Mouse (Mus musculus) bone marrow, adult 2 months (tissue): ENCODE results near the gene Slc17a7. TPM values are rescaled to one million over a fixed set of nuclear protein-coding genes. Genes with fewer than 3 reads are reported as not detected.

Source experiments
- H3K27ac ChIP-seq: fragments of 200-500 bp; 2 replicates; pipeline ENCODE4 v1.5.1; 2012; ENCODE audit warnings: low read depth, mild to moderate bottlenecking, control low read depth, inconsistent platforms, low read length; ENCODE audit not compliant: control insufficient read depth, poor library complexity, insufficient read depth
- H3K4me1 ChIP-seq: fragments of 200-500 bp; 2 replicates; pipeline ENCODE4 v1.6.1; 2011; ENCODE audit warnings: low read length; ENCODE audit not compliant: control insufficient read depth, insufficient read depth
- H3K4me3 ChIP-seq: fragments of 200-500 bp; replicated peaks from 2 replicates; pipeline ENCODE3; 2011; ENCODE audit warnings: mild to moderate bottlenecking, low read depth, low read length, control low read depth; ENCODE audit not compliant: control insufficient read depth
- CTCF ChIP-seq: fragments of 200-500 bp; IDR thresholded peaks from 2 replicates; pipeline ENCODE4 v1.5.1; 2011; ENCODE audit warnings: low read length, control low read depth; ENCODE audit not compliant: control insufficient read depth, insufficient read depth
- POLR2A ChIP-seq: fragments of 200-500 bp; IDR thresholded peaks from 2 replicates; pipeline ENCODE4 v1.6.1; 2011; ENCODE audit warnings: low read depth, mild to moderate bottlenecking, control low read depth, low read length, borderline replicate concordance; ENCODE audit not compliant: control insufficient read depth
- WGBS: fragments of 180-500 bp; shearing (Covaris S2); methylation state at CpG from one replicate; pipeline ENCODE4 v1.1.7; 2018; 5-methylcytosine and 5-hydroxymethylcytosine counted together
- polyA plus RNA-seq: library from polyadenylated mRNA; stranded (reverse); fragments of >200 nt; gene quantifications from 2 replicates; pipeline ENCODE4 v1.2.4, GENCODE M21; 2011; ENCODE audit warnings: low replicate concordance; ENCODE audit not compliant: missing spikeins, insufficient read depth, insufficient read length

The Slc17a7 gene
- polyA plus RNA-seq, 1 experiment = 1.3 TPM

- H3K4me1 ChIP-seq = peaks cover 6% of the 10 kb centered on the region
- H3K4me3 ChIP-seq = no peak within 1 kb of the TSS
- H3K27ac ChIP-seq = no peak within 1 kb of the TSS
These were observed 52.1 kb downstream of the Slc17a7 start, which contains the start of gene Tead2 for GRCm38 (mm10) chr7:45215673-45216441. Tead2 (plus strand) TSS chr7:45215753.

GRCm38 (mm10) chr7:45216442-45217183, 52.9 kb downstream of the Slc17a7 start:
- Histone ChIP-seq H3K4me1 (peaks cover 5% of the 10 kb centered on the region; the same call in 1 of the 2 replicates), H3K27ac (no peak overlapping the region), H3K4me3 (no peak overlapping the region)
- no peak for TF ChIP-seq CTCF
- TF ChIP-seq POLR2A = no peak
- WGBS = 6% methylated on average over 13 of the region's 13 CpGs

More at GRCm38 (mm10) chr7:45215673-45216441, 52.1 kb downstream of the Slc17a7 start, which contains the start of gene Tead2:
- WGBS = 5% methylated on average over 54 of the region's 55 CpGs
- no peak for TF ChIP-seq CTCF
- no peak for TF ChIP-seq POLR2A

DNA sequence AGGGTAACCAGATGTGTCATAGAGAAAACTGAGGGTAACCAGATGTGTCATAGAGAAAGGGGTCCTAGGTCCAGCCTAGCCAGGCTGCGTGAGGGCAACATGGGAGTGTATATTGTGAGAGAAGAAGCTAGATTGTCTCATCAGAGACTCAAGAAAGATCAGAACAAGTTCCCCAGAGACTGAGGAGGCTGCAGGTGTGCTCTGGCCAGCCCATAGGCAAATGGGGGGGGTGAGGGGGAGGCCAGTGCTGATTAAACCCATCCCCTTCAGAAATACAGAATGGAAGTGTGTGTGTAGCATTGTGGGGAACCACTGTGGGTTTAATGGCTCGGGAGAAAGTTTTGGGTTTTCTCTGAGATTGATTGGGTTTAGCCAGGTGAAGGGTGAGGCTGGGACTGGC, 57.9 kb downstream of the Slc17a7 start:
- TF ChIP-seq CTCF (no peak), POLR2A (no peak)
- H3K27ac ChIP-seq = no peak overlapping the region
- H3K4me3 ChIP-seq = no peak overlapping the region
- WGBS = 34% methylated on average over 2 of the region's 2 CpGs
- H3K4me1 ChIP-seq = 0 out of 2 replicates have a peak, but pooled peaks cover 1% of the 10 kb centered on the region

DNA sequence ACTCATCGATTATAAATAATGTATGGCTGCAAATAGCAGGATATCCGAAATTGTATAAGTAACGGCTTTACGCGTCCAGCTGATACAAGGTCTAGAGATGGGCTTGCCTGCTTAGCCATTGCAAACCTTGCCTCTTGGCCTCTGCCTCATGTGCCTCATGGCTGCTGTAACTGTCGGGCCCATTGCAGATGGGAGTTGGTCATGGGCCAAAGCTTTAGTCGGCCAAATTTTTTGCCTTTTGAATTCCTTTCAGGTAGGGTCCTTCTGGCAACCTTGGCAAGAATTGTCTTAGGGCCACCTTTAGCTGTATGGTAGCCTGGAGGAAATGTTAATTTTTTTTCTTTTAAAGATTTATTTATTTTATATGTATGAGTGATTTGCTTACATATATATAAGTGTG, 61.1 kb downstream of the Slc17a7 start:
- no peak overlapping the region for H3K4me3 ChIP-seq
- WGBS = 89% methylated on average over 7 of the region's 7 CpGs
- H3K4me1 ChIP-seq = no peaks in the 10 kb centered on the region
- no peak overlapping the region for H3K27ac ChIP-seq
- TF ChIP-seq POLR2A = no peak
- no peak for TF ChIP-seq CTCF

Other genes starting within 250 kb of the Slc17a7 start
- gene Ap2a1, start 234.5 kb upstream of the Slc17a7 start, polyA plus RNA-seq = 43.5 and 60.3 TPM in 2 replicates
- not detected in 2 replicates for gene Tsks, start 220.7 kb upstream of the Slc17a7 start, polyA plus RNA-seq
- gene Cpt1c, start 189.1 kb upstream of the Slc17a7 start, polyA plus RNA-seq = 6.5 TPM in 2 replicates
- 192 and 337 TPM in 2 replicates for gene Prmt1, start 177.4 kb upstream of the Slc17a7 start, polyA plus RNA-seq
- gene Irf3, start 166.3 kb upstream of the Slc17a7 start, polyA plus RNA-seq = 71.4 and 165 TPM in 2 replicates
- gene Bcl2l12, start 165.2 kb upstream of the Slc17a7 start, polyA plus RNA-seq = 28.9 and 40.8 TPM in 2 replicates
- 45.6 and 72.1 TPM in 2 replicates for gene Scaf1, start 147.6 kb upstream of the Slc17a7 start, polyA plus RNA-seq
- 11.0 and 14.9 TPM in 2 replicates for gene Rras, start 146.0 kb upstream of the Slc17a7 start, polyA plus RNA-seq
- 8.6 and 14.3 TPM in 2 replicates for gene Prr12, start 111.1 kb upstream of the Slc17a7 start, polyA plus RNA-seq
- 31.8 and 44.8 TPM in 2 replicates for gene Nosip, start 101.5 kb upstream of the Slc17a7 start, polyA plus RNA-seq
- gene Prrg2, start 101.3 kb upstream of the Slc17a7 start, polyA plus RNA-seq = 13.8 and 18.2 TPM in 2 replicates
- gene Rcn3, start 71.7 kb upstream of the Slc17a7 start, polyA plus RNA-seq = 10.6 and 16.0 TPM in 2 replicates
- 13.9 and 19.1 TPM in 2 replicates for gene Fcgrt, start 60.1 kb upstream of the Slc17a7 start, polyA plus RNA-seq
- gene Rps11, start 39.5 kb upstream of the Slc17a7 start, polyA plus RNA-seq = 982 and 1,240 TPM in 2 replicates
- 2,527 and 4,441 TPM in 2 replicates for gene Rpl13a, start 35.2 kb upstream of the Slc17a7 start, polyA plus RNA-seq
- gene Gm45713, start 27.7 kb upstream of the Slc17a7 start, polyA plus RNA-seq = not detected in 2 replicates
- gene Flt3l, start 27.5 kb upstream of the Slc17a7 start, polyA plus RNA-seq = 32.5 and 85.0 TPM in 2 replicates
- 39.2 and 92.4 TPM in 2 replicates for gene Pih1d1, start 9.6 kb upstream of the Slc17a7 start, polyA plus RNA-seq
- gene Aldh16a1, start 9.4 kb upstream of the Slc17a7 start, polyA plus RNA-seq = 49.6 and 113 TPM in 2 replicates
- 1.2 TPM in 1 of 2 replicates, not detected in the other for gene Gfy, start 15.6 kb downstream of the Slc17a7 start, polyA plus RNA-seq
- gene Pth2, start 17.0 kb downstream of the Slc17a7 start, polyA plus RNA-seq = not detected in 2 replicates
- gene Ccdc155, start 40.9 kb downstream of the Slc17a7 start, polyA plus RNA-seq = not detected in 2 replicates
- gene Dkkl1, start 48.2 kb downstream of the Slc17a7 start, polyA plus RNA-seq = 1.5 TPM in 1 of 2 replicates, not detected in the other
- gene Tead2, start 51.8 kb downstream of the Slc17a7 start, polyA plus RNA-seq = 5.0 and 10.9 TPM in 2 replicates
- 214 and 405 TPM in 2 replicates for gene Cd37, start 75.2 kb downstream of the Slc17a7 start, polyA plus RNA-seq
- not detected in 2 replicates for gene Slc6a16, start 77.1 kb downstream of the Slc17a7 start, polyA plus RNA-seq
- not detected in 2 replicates for gene Slc6a21, start 113.6 kb downstream of the Slc17a7 start, polyA plus RNA-seq
- gene Trpm4, start 169.8 kb downstream of the Slc17a7 start, polyA plus RNA-seq = 2.6 and 3.9 TPM in 2 replicates
- gene Hrc, start 171.3 kb downstream of the Slc17a7 start, polyA plus RNA-seq = 1.5 and 1.7 TPM in 2 replicates
- not detected in 2 replicates for gene Ppfia3, start 203.1 kb downstream of the Slc17a7 start, polyA plus RNA-seq
- gene Lin7b, start 206.6 kb downstream of the Slc17a7 start, polyA plus RNA-seq = not detected in 2 replicates
- gene Snrnp70, start 231.8 kb downstream of the Slc17a7 start, polyA plus RNA-seq = 753 and 781 TPM in 2 replicates
- gene Kcna7, start 241.7 kb downstream of the Slc17a7 start, polyA plus RNA-seq = not detected in 2 replicates
- 1.8 TPM in 1 of 2 replicates, not detected in the other for gene Ntf5, start 249.7 kb downstream of the Slc17a7 start, polyA plus RNA-seq